Mouse (Mus musculus) stomach, postnatal 0 days (tissue): Measurements from ENCODE around the gene Selenof. TPM values are rescaled to one million over a fixed set of nuclear protein-coding genes. Genes with fewer than 3 reads are reported as not detected.

Source experiments
- ATAC-seq: fragments of 200-750 bp; cut with Nextera tagmentation; 2 replicates; pipeline ENCODE4 v1.8.0; 2017; ENCODE audit not compliant: low FRiP score, low TSS enrichment
- DNase-seq: peaks from one replicate; pipeline ENCODE4 v3.0.0-alpha.2; 2016; ENCODE audit warnings: low spot score
- H3K27ac ChIP-seq: fragments of 300-500 bp; sonication (generic); replicated peaks from 2 replicates; pipeline ENCODE4 v1.5.1; 2014; ENCODE audit warnings: mild to moderate bottlenecking, control low read depth
- H3K27me3 ChIP-seq: fragments of 300-500 bp; sonication (generic); 2 replicates; pipeline ENCODE4 v1.6.1; 2014; ENCODE audit warnings: low read length; ENCODE audit not compliant: control insufficient read depth, insufficient read depth
- H3K36me3 ChIP-seq: fragments of 300-500 bp; sonication (generic); 2 replicates; pipeline ENCODE4 v1.6.1; 2014; ENCODE audit warnings: low read length, mixed read lengths; ENCODE audit not compliant: control insufficient read depth, insufficient read depth
- H3K4me1 ChIP-seq: fragments of 300-500 bp; sonication (generic); replicated peaks from 2 replicates; pipeline ENCODE4 v1.6.1; 2014; ENCODE audit warnings: antibody characterized with exemption; ENCODE audit not compliant: control insufficient read depth, insufficient read depth
- H3K4me2 ChIP-seq: fragments of 300-500 bp; sonication (generic); replicated peaks from 2 replicates; pipeline ENCODE4 v1.6.1; 2014; ENCODE audit warnings: low read depth, mild to moderate bottlenecking, control low read depth, moderate library complexity
- H3K4me3 ChIP-seq: fragments of 300-500 bp; sonication (generic); 2 replicates; pipeline ENCODE4 v1.5.1; 2014; ENCODE audit warnings: low read depth, low read length, control low read depth
- H3K9ac ChIP-seq: fragments of 300-500 bp; sonication (generic); 2 replicates; pipeline ENCODE4 v1.6.1; 2014; ENCODE audit warnings: mild to moderate bottlenecking, low read length, control low read depth, mixed read lengths
- H3K9me3 ChIP-seq: fragments of 300-500 bp; sonication (generic); 2 replicates; pipeline ENCODE4 v1.6.1; 2016; ENCODE audit warnings: low read length; ENCODE audit not compliant: control insufficient read depth
- CTCF ChIP-seq: IDR thresholded peaks from 2 replicates; pipeline ENCODE4 v1.5.1; 2016; ENCODE audit warnings: antibody characterized with exemption, low read depth, mild to moderate bottlenecking, moderate library complexity
- EP300 ChIP-seq: optimal IDR thresholded peaks from 2 replicates; pipeline ENCODE3; 2016; ENCODE audit warnings: antibody characterized with exemption
- WGBS: fragments of 180-500 bp; shearing (Covaris S2); extraction: QIAGEN DNeasy Blood & Tissue Kit; methylation state at CpG from one replicate; pipeline ENCODE4 v1.1.7; 2014; 5-methylcytosine and 5-hydroxymethylcytosine counted together
- polyA plus RNA-seq: library from polyadenylated mRNA; unstranded; fragments of >200 nt; fragmentation: Nextera tagmentation; extraction: Ambion mirVana; gene quantifications from 2 replicates; pipeline ENCODE4 v1.2.1, GENCODE M21; 2015

Selenof gene
- polyA plus RNA-seq, 1 experiment from 2014 or later, result 560 TPM

GRCm38 (mm10) chr3:144539051-144539450 lies 31.1 kb upstream of the Selenof start:
- H3K4me1 ChIP-seq, result no peaks in the 10 kb centered on the region; the same call in 1 of the 2 replicates
- no peak for DNase-seq
- H3K9me3 ChIP-seq, result no peaks in the 10 kb centered on the region
- WGBS, result 26% methylated on average over 3 of the region's 3 CpGs
- H3K27me3 ChIP-seq, result no peaks in the 10 kb centered on the region
- no peak overlapping the region for H3K4me3 ChIP-seq
- no peak overlapping the region for H3K9ac ChIP-seq
- no peak overlapping the region for H3K27ac ChIP-seq
- H3K36me3 ChIP-seq, result no peaks in the 10 kb centered on the region
- ATAC-seq, result no peak
- TF ChIP-seq CTCF (no peak), EP300 (no peak)
- no peak overlapping the region for H3K4me2 ChIP-seq

- TF ChIP-seq CTCF, result no peak
- TF ChIP-seq EP300, result no peak
- Histone ChIP-seq H3K4me1 (no peaks in the 10 kb centered on the region; the same call in 1 of the 2 replicates), H3K9me3 (no peaks in the 10 kb centered on the region), H3K36me3 (no peaks in the 10 kb centered on the region), H3K27me3 (no peaks in the 10 kb centered on the region), H3K27ac (no peak overlapping the region), H3K9ac (no peak overlapping the region), H3K4me2 (no peak overlapping the region), H3K4me3 (no peak overlapping the region)
- no peak for ATAC-seq
- no peak for DNase-seq
- WGBS, result 53% methylated on average over 3 of the region's 3 CpGs
These were observed 29.3 kb upstream of the Selenof start for GRCm38 (mm10) chr3:144540805-144541204.

- no peak overlapping the region for H3K4me3 ChIP-seq
These were observed 28.1 kb upstream of the Selenof start for GRCm38 (mm10) chr3:144541906-144542438.

GRCm38 (mm10) chr3:144545152-144545551 lies 25.0 kb upstream of the Selenof start:
- Histone ChIP-seq H3K4me1 (no peaks in the 10 kb centered on the region), H3K36me3 (no peaks in the 10 kb centered on the region), H3K4me2 (no peak overlapping the region), H3K27ac (no peak overlapping the region), H3K9me3 (no peaks in the 10 kb centered on the region), H3K9ac (no peak overlapping the region), H3K27me3 (no peaks in the 10 kb centered on the region), H3K4me3 (no peak overlapping the region)
- ATAC-seq (no peak), DNase-seq (no peak)
- no peak for TF ChIP-seq CTCF
- TF ChIP-seq EP300, result no peak
- 83% methylated on average over 7 of the region's 7 CpGs for WGBS

More at GRCm38 (mm10) chr3:144541906-144542438, 28.1 kb upstream of the Selenof start:
- no peak overlapping the region for H3K4me2 ChIP-seq
- DNase-seq (no peak), ATAC-seq (no peak)
- no peaks in the 10 kb centered on the region for H3K9me3 ChIP-seq
- H3K36me3 ChIP-seq, result no peaks in the 10 kb centered on the region
- H3K9ac ChIP-seq, result no peak overlapping the region
- H3K4me1 ChIP-seq, result no peaks in the 10 kb centered on the region; the same call in 1 of the 2 replicates
- TF ChIP-seq EP300 (no peak), CTCF (no peak)
- WGBS, result 74% methylated on average over 6 of the region's 6 CpGs
- H3K27me3 ChIP-seq, result no peaks in the 10 kb centered on the region
- H3K27ac ChIP-seq, result no peak overlapping the region

- H3K27ac ChIP-seq, result no peak overlapping the region
- H3K4me2 ChIP-seq, result no peak overlapping the region
- no peak for TF ChIP-seq CTCF
- TF ChIP-seq EP300, result no peak
- ATAC-seq (no peak), DNase-seq (no peak)
- H3K9ac ChIP-seq, result no peak overlapping the region
- no peaks in the 10 kb centered on the region for H3K4me1 ChIP-seq
- no peaks in the 10 kb centered on the region for H3K36me3 ChIP-seq
- no peaks in the 10 kb centered on the region for H3K27me3 ChIP-seq
- no peaks in the 10 kb centered on the region for H3K9me3 ChIP-seq
- WGBS, result 20% methylated on average over 4 of the region's 4 CpGs
- H3K4me3 ChIP-seq, result no peak overlapping the region
These were observed 24.3 kb upstream of the Selenof start for GRCm38 (mm10) chr3:144545832-144546231.

GRCm38 (mm10) chr3:144546490-144546889 lies 23.6 kb upstream of the Selenof start:
- no peaks in the 10 kb centered on the region for H3K27me3 ChIP-seq
- ATAC-seq (no peak), DNase-seq (no peak)
- no peak overlapping the region for H3K9ac ChIP-seq
- no peaks in the 10 kb centered on the region for H3K36me3 ChIP-seq
- no peak for TF ChIP-seq EP300
- TF ChIP-seq CTCF, result no peak
- no peaks in the 10 kb centered on the region for H3K4me1 ChIP-seq
- H3K4me2 ChIP-seq, result no peak overlapping the region
- H3K4me3 ChIP-seq, result no peak overlapping the region
- H3K9me3 ChIP-seq, result no peaks in the 10 kb centered on the region
- H3K27ac ChIP-seq, result no peak overlapping the region
- WGBS, result 29% methylated on average over 4 of the region's 4 CpGs
